Mouse (Mus musculus): ENCODE data around the gene Sgta.

Sgta gene

GRCm38 (mm10) chr10:81019687-81020086 lies 40.3 kb downstream of the Sgta start:
- no peak for DNase-seq (ENCODE audit: low spot score)

DNA sequence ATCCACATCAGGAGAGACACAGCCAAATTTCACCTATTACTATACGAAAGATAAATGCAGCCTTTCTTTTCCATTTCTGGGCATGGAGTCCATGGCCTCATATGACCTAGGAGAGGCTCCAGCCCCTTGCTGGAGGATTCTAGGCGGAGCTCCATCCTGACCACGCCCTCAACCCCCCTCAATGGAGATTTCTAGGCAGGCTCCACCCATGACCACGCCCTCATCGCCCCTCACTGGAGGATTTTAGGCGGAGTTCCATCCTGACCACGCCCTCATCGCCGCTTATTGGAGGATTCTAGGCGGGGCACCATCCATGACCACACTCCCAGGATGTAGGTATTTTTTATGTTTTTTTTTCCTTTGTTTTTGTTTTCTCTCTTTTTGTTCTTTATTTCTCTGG lies 41.7 kb downstream of the Sgta start:
- no peak for DNase-seq (ENCODE audit: low spot score)

- DNase-seq (ENCODE audit: low spot score), result no peak
These were observed 43.3 kb downstream of the Sgta start for GRCm38 (mm10) chr10:81016645-81017044.

DNA sequence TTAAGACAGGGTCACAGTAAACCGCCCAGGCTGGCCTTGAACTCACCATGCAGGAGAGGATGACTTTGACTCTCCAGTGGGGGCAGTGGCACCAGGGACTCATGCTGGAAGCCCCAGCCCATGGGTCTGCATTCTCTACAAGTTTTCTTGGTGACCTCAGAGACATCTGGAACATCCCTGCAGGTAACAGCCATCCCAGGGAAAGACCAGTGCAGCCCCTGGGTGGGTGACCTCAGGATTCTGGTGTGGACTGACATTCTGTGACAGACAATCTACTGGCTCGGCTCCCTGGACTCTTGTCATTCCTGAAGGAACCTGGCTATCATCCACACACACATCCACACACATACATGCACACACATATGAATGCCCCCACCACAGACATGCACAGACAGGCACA lies 44.3 kb downstream of the Sgta start:
- DNase-seq (ENCODE audit: low spot score), result no peak

GRCm38 (mm10) chr10:81014393-81015384 lies 45.3 kb downstream of the Sgta start, which contains the start of gene Gng7:
Gng7 (minus strand) TSS chr10:81014945.
- DNase-seq (ENCODE audit: low spot score), result peak; percentile 98

- no peak for DNase-seq (ENCODE audit: low spot score)
These were observed 49.1 kb downstream of the Sgta start for GRCm38 (mm10) chr10:81010851-81011250.

- DNase-seq (ENCODE audit: low spot score), result no peak
These were observed 52.7 kb downstream of the Sgta start for GRCm38 (mm10) chr10:81007240-81007639.

GRCm38 (mm10) chr10:81006005-81006677 lies 53.8 kb downstream of the Sgta start:
- no peak for DNase-seq (ENCODE audit: low spot score)

DNA sequence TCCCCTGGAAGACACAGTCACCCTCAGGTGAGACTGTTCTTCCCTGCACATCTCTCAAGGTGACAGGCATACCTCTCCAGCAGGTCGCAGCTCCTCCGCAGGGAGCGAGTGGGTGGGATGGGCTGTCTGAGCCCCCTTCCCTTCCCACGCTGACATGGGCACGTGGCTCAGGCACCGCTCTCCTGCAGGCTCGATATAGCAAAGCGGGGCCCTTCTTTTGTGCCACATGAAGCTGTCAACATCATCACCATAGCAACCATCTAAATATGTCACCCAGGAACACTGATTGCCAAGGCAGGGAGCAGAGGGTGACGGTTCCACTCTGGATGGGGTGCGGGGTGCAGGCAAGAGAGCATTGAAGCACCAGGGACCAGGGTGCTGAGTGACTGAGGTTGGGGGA lies 58.8 kb downstream of the Sgta start:
- no peak for DNase-seq (ENCODE audit: low spot score)

GRCm38 (mm10) chr10:81000197-81001062 lies 59.6 kb downstream of the Sgta start:
- no peak for DNase-seq (ENCODE audit: low spot score)

- DNase-seq (ENCODE audit: low spot score), result peak; percentile 80
These were observed 60.4 kb downstream of the Sgta start for GRCm38 (mm10) chr10:80999362-81000196.

DNA sequence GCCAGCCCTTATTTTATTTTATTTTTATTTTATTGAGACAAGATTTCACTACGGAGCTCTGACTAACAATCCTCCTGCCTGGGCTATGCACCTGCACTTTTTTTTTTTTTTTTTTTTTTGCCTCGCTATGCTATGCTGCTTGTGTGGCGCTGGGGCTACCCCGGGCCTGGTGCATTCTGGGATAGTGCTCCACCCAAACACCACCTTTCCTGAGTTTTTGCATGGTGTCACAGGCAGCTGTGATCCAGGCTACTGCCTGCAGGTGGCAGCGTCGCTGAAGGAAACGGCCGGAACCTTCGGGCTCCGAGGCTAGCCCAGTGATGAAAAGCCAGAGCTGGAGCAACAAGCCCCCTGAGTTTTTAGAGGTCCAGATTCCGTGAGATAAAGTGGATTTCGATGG lies 61.2 kb downstream of the Sgta start:
- no peak for DNase-seq (ENCODE audit: low spot score)

- no peak for DNase-seq (ENCODE audit: low spot score)
These were observed 62.0 kb downstream of the Sgta start for GRCm38 (mm10) chr10:80998021-80998420.

GRCm38 (mm10) chr10:80997332-80997731 lies 62.6 kb downstream of the Sgta start:
- no peak for DNase-seq (ENCODE audit: low spot score)

DNA sequence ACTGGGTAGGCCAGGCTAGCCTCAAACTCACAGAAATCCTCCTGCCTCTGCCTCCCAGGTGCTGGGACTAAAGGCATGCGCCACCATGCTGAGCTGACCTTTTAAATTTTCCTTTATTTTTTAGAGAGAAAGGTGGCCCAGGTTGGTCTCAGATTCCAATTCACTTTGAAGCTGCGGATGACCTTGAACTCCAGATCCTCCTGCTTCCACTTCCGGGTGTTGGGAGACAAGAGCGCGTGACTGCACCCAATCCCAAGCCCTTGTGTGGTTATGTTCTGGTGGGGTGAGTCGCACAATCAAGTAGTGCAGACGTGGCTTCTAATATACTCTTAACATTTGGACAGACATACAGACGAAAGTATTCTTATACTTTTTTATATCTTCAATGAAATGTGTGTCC lies 63.5 kb downstream of the Sgta start:
- no peak for DNase-seq (ENCODE audit: low spot score)

GRCm38 (mm10) chr10:80995091-80995632 lies 64.8 kb downstream of the Sgta start:
- DNase-seq (ENCODE audit: low spot score), result no peak

- DNase-seq (ENCODE audit: low spot score), result no peak
These were observed 65.4 kb downstream of the Sgta start for GRCm38 (mm10) chr10:80994621-80995020.
